Mouse (Mus musculus) ES-E14 (cell line): Measurements from ENCODE around the gene Ip6k1.

Experiments
- CHD2 ChIP-seq: IDR thresholded peaks from 2 replicates; pipeline ENCODE4 v1.6.1; 2014; ENCODE audit warnings: mild to moderate bottlenecking, low read depth, low read length, inconsistent platforms
- HCFC1 ChIP-seq: IDR thresholded peaks from 2 replicates; pipeline ENCODE4 v1.6.1; 2012; ENCODE audit warnings: low read length, inconsistent platforms, borderline replicate concordance; ENCODE audit not compliant: insufficient read depth
- MAFK ChIP-seq: IDR thresholded peaks from 2 replicates; pipeline ENCODE4 v1.6.1; 2014; ENCODE audit warnings: mild to moderate bottlenecking, low read depth, low read length, inconsistent platforms; ENCODE audit not compliant: insufficient read depth
- ZC3H11A ChIP-seq: IDR thresholded peaks from 2 replicates; pipeline ENCODE4 v1.6.1; 2012; ENCODE audit warnings: low read depth, mild to moderate bottlenecking, inconsistent platforms, low read length, borderline replicate concordance
- ZNF384 ChIP-seq: IDR thresholded peaks from 2 replicates; pipeline ENCODE4 v1.6.1; 2012; ENCODE audit warnings: low read depth, low read length, inconsistent platforms

GRCm38 (mm10) chr9:108008041-108008440, 5.7 kb downstream of the Ip6k1 start:
- TF ChIP-seq ZC3H11A (no peak), CHD2 (no peak), HCFC1 (no peak), ZNF384 (no peak), MAFK (no peak)
